Mouse (Mus musculus): ENCODE measurements around the gene Elp5. TPM values are rescaled to one million over a fixed set of nuclear protein-coding genes. Genes with fewer than 3 reads are reported as not detected.

The Elp5 gene
- polyA plus RNA-seq, 1 experiment from 2014 or later = 157 TPM

DNA sequence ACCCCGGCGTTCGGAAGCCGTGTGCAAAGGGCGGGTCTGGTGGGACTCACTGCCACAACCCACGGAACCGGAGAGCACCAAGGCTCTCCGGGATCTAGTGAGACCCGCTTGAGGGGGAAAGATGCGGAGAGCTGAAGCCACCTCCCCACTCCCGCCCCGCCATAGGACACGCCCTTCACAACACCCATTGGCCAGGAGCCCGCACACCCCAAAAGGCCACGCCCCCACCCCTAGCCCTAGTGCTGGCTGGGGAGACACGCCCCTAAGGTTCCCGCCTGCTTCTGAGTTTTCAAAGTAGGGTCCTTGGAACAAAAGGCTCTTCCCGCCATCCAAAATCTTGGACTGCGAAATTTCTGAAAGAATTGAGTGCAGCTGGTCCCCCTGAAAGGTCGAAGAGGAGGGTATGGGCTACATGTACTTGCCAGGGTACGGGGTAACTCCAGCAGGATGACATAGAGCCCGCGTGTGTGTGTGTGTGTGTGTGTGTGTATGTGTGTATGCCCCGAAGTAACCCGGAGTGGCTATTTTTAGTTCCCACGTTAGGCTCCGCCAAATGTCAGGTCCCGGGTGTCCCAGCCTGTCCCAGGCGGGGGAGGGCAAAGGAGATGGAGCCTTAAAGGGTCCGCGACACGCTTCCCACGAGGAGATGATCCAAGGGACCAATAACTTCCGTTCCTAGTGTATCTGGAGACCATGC, 34.1 kb downstream of the Elp5 start, which contains the start of gene Slc2a4:
Gene Slc2a4, minus strand, starts transcription at position 123 of the 697 bp plus-strand sequence.
- ATAC-seq (replicated peaks; ENCODE audit: insufficient number of reproducible peaks, low FRiP score, low TSS enrichment, low read depth) (peak; percentile 91), DNase-seq (ENCODE audit: low spot score) (peak; percentile 99)

DNA sequence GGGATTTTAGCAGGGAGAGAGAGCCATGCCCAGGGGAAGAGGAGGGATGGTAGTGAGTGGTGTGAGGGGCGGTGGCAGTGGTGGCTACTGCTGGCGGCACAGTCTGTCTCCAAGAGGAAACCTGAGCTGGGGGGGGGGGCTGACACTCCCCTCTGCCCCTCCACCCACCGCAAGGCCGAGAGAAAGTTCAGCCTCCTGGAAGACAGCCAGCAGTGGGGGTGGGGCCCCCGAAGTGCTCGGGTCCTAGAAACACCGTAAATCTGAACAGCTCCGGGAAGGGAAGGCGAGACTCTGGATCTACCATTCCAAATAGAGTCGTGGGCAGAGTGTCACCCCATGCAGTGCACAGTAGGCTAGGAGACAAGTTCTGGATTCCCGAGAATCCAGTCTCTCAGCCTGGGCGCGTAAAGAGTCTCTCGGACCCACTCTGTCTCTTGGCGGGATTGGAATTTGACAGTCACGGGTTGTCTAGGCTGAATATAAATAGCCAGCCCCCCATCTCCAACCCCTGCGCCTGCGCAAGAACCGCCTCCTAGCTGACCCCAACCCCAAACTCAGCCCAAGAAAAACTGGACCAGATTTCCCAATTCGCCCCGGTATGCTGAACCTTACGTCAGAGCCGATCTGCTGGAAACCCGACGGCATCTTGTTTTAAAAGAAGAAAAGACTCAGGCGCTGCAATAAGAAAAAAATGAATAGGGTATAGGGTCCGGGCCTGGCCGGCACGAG, 34.8 kb downstream of the Elp5 start:
- Histone ChIP-seq H3K4me2 (ENCODE audit: low read depth, low read length) (peak overlapping the region; percentile 69), H3K27me3 (ENCODE audit: control insufficient read depth, insufficient read depth, low read length) (no peaks in the 10 kb centered on the region), H3K9me3 (replicated peaks; ENCODE audit: control insufficient read depth, low read length) (no peaks in the 10 kb centered on the region), H3K27ac (replicated peaks; ENCODE audit: low read depth, low read length) (peak overlapping the region; percentile 87), H3K9ac (replicated peaks; ENCODE audit: low read length) (peak overlapping the region; percentile 63), H3K36me3 (replicated peaks; ENCODE audit: control insufficient read depth, insufficient read depth, low read depth, low read length) (peaks cover 4% of the 10 kb centered on the region), H3K4me1 (ENCODE audit: control insufficient read depth, insufficient read depth, low read length) (0 out of 2 replicates have a peak, but pooled peaks cover 3% of the 10 kb centered on the region), H3K4me3 (ENCODE audit: low read depth, low read length) (peak overlapping the region; percentile 58)
- ATAC-seq (replicated peaks; ENCODE audit: insufficient number of reproducible peaks, low FRiP score, low TSS enrichment, low read depth) = peak; percentile 22
- DNase-seq (ENCODE audit: low spot score) = peak; percentile 76
- WGBS = under 1% methylated on average over 29 of the region's 29 CpGs

More for the DNA sequence above, 34.1 kb downstream of the Elp5 start, which contains the start of gene Slc2a4:
- Histone ChIP-seq H3K36me3 (replicated peaks; ENCODE audit: control insufficient read depth, insufficient read depth, low read depth, low read length) (peaks cover 4% of the 10 kb centered on the region), H3K4me2 (ENCODE audit: low read depth, low read length) (peak within 1 kb of the TSS; percentile 69), H3K27ac (replicated peaks; ENCODE audit: low read depth, low read length) (peak within 1 kb of the TSS; percentile 87), H3K9me3 (replicated peaks; ENCODE audit: control insufficient read depth, low read length) (no peaks in the 10 kb centered on the region), H3K9ac (replicated peaks; ENCODE audit: low read length) (peak within 1 kb of the TSS; percentile 80), H3K27me3 (ENCODE audit: control insufficient read depth, insufficient read depth, low read length) (no peaks in the 10 kb centered on the region), H3K4me1 (ENCODE audit: control insufficient read depth, insufficient read depth, low read length) (0 out of 2 replicates have a peak, but pooled peaks cover 3% of the 10 kb centered on the region), H3K4me3 (ENCODE audit: low read depth, low read length) (peak within 1 kb of the TSS; percentile 58)
- under 1% methylated on average over 34 of the region's 34 CpGs for WGBS

DNA sequence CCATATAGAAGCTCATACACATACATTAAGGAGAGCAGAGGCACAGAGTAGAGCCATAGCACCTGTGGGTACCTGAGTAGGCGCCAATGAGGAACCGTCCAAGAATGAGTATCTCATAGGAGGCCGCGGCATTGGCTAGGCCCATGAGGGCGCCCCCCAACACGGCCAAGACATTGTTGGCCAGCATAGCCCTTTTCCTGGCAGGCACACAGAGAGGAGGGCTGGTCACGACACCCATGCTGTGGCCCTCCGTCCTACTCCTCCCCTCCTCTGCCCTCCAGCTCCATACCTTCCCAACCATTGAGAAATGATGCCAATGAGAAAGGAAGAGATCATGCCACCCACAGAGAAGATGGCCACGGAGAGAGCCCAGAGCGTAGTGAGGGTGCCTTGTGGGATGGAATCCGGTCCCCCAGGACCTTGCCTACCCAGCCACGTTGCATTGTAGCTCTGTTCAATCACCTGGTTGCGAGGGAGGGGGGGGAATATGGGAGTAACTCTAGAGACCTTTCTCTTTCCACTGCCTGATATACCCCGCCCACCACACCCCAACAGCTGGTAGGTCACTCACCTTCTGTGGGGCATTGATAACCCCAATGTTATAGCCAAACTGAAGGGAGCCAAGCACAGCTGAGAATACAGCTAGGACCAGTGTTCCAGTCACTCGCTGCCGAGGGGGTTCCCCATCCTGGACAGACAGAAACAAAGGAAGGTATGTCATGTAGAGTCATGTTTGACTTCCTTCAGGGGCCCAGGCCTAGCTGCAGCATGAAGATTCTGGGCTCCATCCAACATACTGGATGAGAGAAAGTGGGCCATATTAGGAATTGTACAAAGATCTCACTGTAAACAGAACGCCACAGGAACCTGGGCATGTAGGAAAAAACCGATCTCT, 36.1 kb downstream of the Elp5 start:
- no peak overlapping the region for H3K9ac ChIP-seq (replicated peaks; ENCODE audit: low read length)
- DNase-seq (ENCODE audit: low spot score) = no peak
- 89% methylated on average over 18 of the region's 18 CpGs for WGBS
- H3K4me2 ChIP-seq (ENCODE audit: low read depth, low read length) = peak overlapping the region; percentile 69
- H3K36me3 ChIP-seq (replicated peaks; ENCODE audit: control insufficient read depth, insufficient read depth, low read depth, low read length) = peaks cover 4% of the 10 kb centered on the region
- ATAC-seq (replicated peaks; ENCODE audit: insufficient number of reproducible peaks, low FRiP score, low TSS enrichment, low read depth) = no peak
- no peak overlapping the region; the same call in 1 of the 2 replicates for H3K4me3 ChIP-seq (ENCODE audit: low read depth, low read length)
- no peaks in the 10 kb centered on the region for H3K9me3 ChIP-seq (replicated peaks; ENCODE audit: control insufficient read depth, low read length)
- no peaks in the 10 kb centered on the region for H3K27me3 ChIP-seq (ENCODE audit: control insufficient read depth, insufficient read depth, low read length)
- no peak overlapping the region for H3K27ac ChIP-seq (replicated peaks; ENCODE audit: low read depth, low read length)
- 0 out of 2 replicates have a peak, but pooled peaks cover 3% of the 10 kb centered on the region for H3K4me1 ChIP-seq (ENCODE audit: control insufficient read depth, insufficient read depth, low read length)

DNA sequence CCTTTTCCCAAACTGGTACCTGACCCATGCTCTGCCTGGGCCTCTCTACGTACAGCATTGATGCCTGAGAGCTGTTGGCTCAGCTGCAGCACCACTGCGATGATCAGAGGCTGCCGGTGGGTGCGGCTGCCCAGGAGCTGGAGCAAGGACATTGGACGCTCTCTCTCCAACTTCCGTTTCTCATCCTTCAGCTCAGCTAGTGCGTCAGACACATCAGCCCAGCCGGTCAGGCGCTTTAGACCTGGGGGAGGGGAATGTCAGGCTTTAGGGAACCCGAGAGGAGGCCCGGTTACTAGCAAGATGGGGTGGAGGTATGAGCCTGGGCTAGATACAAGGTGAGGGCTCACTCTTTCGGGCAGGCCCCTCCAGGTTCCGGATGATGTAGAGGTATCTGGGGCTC, 37.1 kb downstream of the Elp5 start:
- no peaks in the 10 kb centered on the region for H3K9me3 ChIP-seq (replicated peaks; ENCODE audit: control insufficient read depth, low read length)
- no peak for ATAC-seq (replicated peaks; ENCODE audit: insufficient number of reproducible peaks, low FRiP score, low TSS enrichment, low read depth)
- no peak overlapping the region for H3K27ac ChIP-seq (replicated peaks; ENCODE audit: low read depth, low read length)
- 0 out of 2 replicates have a peak, but pooled peaks cover 3% of the 10 kb centered on the region for H3K4me1 ChIP-seq (ENCODE audit: control insufficient read depth, insufficient read depth, low read length)
- peaks cover 4% of the 10 kb centered on the region for H3K36me3 ChIP-seq (replicated peaks; ENCODE audit: control insufficient read depth, insufficient read depth, low read depth, low read length)
- no peak for DNase-seq (ENCODE audit: low spot score)
- WGBS = 73% methylated on average over 13 of the region's 13 CpGs
- no peak overlapping the region for H3K4me2 ChIP-seq (ENCODE audit: low read depth, low read length)
- H3K4me3 ChIP-seq (ENCODE audit: low read depth, low read length) = no peak overlapping the region
- H3K9ac ChIP-seq (replicated peaks; ENCODE audit: low read length) = no peak overlapping the region
- no peaks in the 10 kb centered on the region for H3K27me3 ChIP-seq (ENCODE audit: control insufficient read depth, insufficient read depth, low read length)

DNA sequence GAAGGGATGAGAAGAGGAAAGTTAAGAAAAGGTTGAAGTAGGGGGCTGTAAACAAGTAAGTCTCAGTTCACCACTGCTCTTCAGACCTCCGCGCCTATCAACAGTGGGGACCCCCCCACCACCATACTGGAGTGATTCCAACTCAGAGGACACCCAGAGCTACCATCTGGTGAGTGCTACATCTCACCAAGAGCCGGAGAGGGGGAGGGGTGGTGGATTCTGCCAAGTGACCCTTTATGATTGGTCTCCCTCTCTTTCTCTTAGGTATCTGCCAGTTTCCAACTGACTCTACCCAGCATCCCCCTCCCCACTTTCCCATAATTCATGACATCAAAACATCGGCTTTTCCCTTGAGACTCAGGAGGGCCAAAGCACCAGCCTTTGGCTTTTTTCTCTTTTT, 41.4 kb downstream of the Elp5 start:
- Histone ChIP-seq H3K4me3 (ENCODE audit: low read depth, low read length) (no peak overlapping the region), H3K4me1 (ENCODE audit: control insufficient read depth, insufficient read depth, low read length) (peaks cover 3% of the 10 kb centered on the region; the same call in 1 of the 2 replicates), H3K36me3 (replicated peaks; ENCODE audit: control insufficient read depth, insufficient read depth, low read depth, low read length) (peaks cover 4% of the 10 kb centered on the region), H3K9ac (replicated peaks; ENCODE audit: low read length) (no peak overlapping the region), H3K27ac (replicated peaks; ENCODE audit: low read depth, low read length) (no peak overlapping the region), H3K4me2 (ENCODE audit: low read depth, low read length) (no peak overlapping the region), H3K27me3 (ENCODE audit: control insufficient read depth, insufficient read depth, low read length) (no peaks in the 10 kb centered on the region), H3K9me3 (replicated peaks; ENCODE audit: control insufficient read depth, low read length) (no peaks in the 10 kb centered on the region)
- ATAC-seq (replicated peaks; ENCODE audit: insufficient number of reproducible peaks, low FRiP score, low TSS enrichment, low read depth) = no peak
- no peak for DNase-seq (ENCODE audit: low spot score)
- WGBS = 88% methylated on average over 4 of the region's 4 CpGs

DNA sequence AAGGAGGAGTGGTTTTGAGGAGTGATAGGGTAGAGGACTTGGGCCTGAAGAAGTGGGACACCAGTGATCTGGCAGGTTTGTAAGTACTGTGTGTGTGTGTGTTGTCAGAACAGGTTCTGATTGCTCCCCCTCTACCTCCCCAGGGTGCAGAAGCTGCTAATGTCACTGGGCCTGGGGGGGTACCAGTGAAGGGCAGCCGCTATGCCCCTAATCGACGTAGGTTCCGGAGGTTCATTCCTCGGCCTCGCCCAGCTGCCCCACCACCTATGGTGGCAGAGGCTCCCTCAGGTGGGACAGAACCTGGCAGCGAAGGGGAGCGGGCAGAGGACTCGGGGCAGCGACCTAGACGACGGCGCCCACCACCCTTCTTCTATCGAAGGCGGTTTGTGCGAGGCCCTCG, 42.6 kb downstream of the Elp5 start:
- H3K4me1 ChIP-seq (ENCODE audit: control insufficient read depth, insufficient read depth, low read length) = peaks cover 6% of the 10 kb centered on the region
- H3K9ac ChIP-seq (replicated peaks; ENCODE audit: low read length) = no peak overlapping the region
- H3K27me3 ChIP-seq (ENCODE audit: control insufficient read depth, insufficient read depth, low read length) = 0 out of 2 replicates have a peak, but pooled peaks cover 2% of the 10 kb centered on the region
- no peak overlapping the region for H3K27ac ChIP-seq (replicated peaks; ENCODE audit: low read depth, low read length)
- H3K9me3 ChIP-seq (replicated peaks; ENCODE audit: control insufficient read depth, low read length) = no peaks in the 10 kb centered on the region
- H3K36me3 ChIP-seq (replicated peaks; ENCODE audit: control insufficient read depth, insufficient read depth, low read depth, low read length) = peaks cover 4% of the 10 kb centered on the region
- WGBS = 94% methylated on average over 17 of the region's 17 CpGs
- DNase-seq (ENCODE audit: low spot score) (no peak), ATAC-seq (replicated peaks; ENCODE audit: insufficient number of reproducible peaks, low FRiP score, low TSS enrichment, low read depth) (no peak)
- no peak overlapping the region for H3K4me3 ChIP-seq (ENCODE audit: low read depth, low read length)
- no peak overlapping the region for H3K4me2 ChIP-seq (ENCODE audit: low read depth, low read length)

GRCm38 (mm10) chr11:69939181-69939580, 43.1 kb downstream of the Elp5 start:
- H3K27me3 ChIP-seq (ENCODE audit: control insufficient read depth, insufficient read depth, low read length) = 0 out of 2 replicates have a peak, but pooled peaks cover 2% of the 10 kb centered on the region
- no peak overlapping the region for H3K9ac ChIP-seq (replicated peaks; ENCODE audit: low read length)
- no peak for ATAC-seq (replicated peaks; ENCODE audit: insufficient number of reproducible peaks, low FRiP score, low TSS enrichment, low read depth)
- no peak overlapping the region for H3K4me2 ChIP-seq (ENCODE audit: low read depth, low read length)
- peaks cover 2% of the 10 kb centered on the region for H3K36me3 ChIP-seq (replicated peaks; ENCODE audit: control insufficient read depth, insufficient read depth, low read depth, low read length)
- WGBS = 74% methylated on average over 5 of the region's 5 CpGs
- H3K9me3 ChIP-seq (replicated peaks; ENCODE audit: control insufficient read depth, low read length) = no peaks in the 10 kb centered on the region
- H3K4me3 ChIP-seq (ENCODE audit: low read depth, low read length) = no peak overlapping the region
- no peak for DNase-seq (ENCODE audit: low spot score)
- H3K27ac ChIP-seq (replicated peaks; ENCODE audit: low read depth, low read length) = no peak overlapping the region
- peaks cover 6% of the 10 kb centered on the region for H3K4me1 ChIP-seq (ENCODE audit: control insufficient read depth, insufficient read depth, low read length)
